Mouse (Mus musculus) layer of hippocampus, adult 8-10 months (tissue): ENCODE measurements at regions not wholly inside any gene's neighbourhood (a gene's known extent, or its start where the extent isn't known, plus 50 kb on each side); places are given as distances from the start of the nearest gene placed in this dataset.

Experiments used
- DNase-seq, 2 experiments: peaks; one replicate each; pipeline ENCODE4 v3.0.0; 2022; ENCODE audit warnings: low spot score in 2 of 2

DNA sequence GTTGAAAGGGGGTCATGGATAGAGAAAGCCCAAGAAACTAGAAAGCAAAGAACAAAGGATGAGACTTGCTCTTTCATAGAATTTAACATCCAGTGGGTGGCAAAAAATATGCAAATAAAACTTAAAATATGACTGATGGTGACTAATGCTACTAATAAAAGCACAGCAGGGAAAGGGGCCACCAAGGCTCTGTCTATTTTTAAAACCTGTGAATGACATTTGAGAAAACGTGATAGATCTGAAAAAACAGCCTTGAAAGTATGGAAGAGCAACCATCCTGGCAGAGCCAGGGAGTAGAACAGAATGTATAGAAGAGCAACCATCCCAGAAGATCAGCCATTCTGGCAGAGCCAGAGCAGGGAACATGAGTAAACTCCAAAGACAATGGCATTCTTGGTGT lies 91.9 kb upstream of the Hs3st1 start:
- DNase-seq: no peak

DNA sequence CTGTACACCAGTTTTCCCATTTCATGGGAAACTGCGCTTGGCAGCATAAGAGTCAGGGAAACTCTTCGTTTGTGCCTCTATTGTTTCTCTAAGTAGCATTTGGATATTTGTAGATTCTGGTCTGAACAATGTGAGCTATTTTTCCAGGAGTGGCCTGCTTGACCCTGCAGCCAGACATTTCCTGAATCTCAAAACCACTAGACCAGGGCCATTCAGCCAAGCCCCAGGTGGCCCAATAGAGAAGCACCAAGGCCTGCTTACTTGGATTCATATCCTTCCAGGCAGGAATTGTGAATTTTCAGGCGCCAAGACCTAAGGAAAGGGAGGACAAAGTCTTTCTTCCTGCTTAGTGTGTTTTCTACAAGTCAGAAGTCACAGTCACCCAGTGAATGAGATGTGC lies 85.9 kb upstream of the Hs3st1 start:
- no peak for DNase-seq

DNA sequence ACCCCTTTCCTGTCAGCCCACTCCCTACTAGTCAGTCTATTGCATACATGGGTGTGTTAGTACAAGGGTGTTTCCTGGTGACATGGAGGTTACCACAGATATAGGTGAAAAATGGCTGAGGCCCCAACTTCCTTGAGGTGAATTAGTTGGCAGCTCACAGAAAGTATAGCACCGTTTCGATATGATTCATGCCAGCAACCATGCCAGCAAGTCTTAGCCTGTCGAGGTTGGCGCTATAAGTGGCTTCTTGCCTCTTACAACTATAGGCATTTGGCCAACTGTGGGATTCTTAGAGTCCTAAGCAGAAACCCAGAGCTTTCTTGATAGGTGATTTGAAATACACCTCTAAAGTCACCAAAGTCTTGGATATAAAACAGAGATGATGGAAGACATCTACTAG lies 85.3 kb upstream of the Hs3st1 start:
- no peak for DNase-seq

DNA sequence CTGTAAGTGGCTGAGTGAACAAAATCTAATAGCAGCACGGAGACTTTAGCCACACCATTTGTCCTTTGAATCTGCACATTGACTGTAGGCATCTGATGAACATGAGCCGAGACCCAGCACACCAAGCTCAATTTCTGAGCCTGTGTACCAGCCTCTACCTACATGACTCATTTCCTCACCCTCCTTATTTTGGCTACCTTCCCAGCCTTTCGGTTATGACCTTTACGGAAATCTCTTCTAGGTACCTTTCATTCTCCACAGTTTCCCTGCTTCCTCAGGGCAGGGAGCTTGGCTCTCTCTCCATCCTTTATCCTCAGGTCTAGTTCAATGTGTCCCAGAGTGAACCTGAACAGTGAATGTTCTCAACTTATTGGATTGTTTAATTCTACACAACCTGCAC lies 77.3 kb upstream of the Hs3st1 start:
- no peak for DNase-seq

DNA sequence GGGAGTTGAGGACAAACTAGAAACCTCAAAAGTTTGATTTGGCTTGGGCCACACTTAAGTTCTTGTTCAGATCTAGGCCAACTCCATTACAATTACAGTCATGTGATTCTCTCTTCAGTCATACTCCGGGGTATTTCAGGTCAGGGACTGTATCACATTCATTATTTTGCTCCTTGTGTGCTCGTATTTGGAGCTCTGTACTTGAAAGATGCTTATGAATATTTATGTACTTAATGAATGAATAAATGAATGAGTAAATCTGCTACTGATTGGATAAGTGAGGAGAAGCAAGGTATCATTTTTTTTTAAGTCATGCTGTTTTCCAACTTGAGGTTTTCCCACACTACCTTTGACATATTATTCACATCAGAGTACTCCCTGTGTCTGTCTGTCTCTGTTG lies 69.4 kb upstream of the Hs3st1 start:
- DNase-seq: no peak

DNA sequence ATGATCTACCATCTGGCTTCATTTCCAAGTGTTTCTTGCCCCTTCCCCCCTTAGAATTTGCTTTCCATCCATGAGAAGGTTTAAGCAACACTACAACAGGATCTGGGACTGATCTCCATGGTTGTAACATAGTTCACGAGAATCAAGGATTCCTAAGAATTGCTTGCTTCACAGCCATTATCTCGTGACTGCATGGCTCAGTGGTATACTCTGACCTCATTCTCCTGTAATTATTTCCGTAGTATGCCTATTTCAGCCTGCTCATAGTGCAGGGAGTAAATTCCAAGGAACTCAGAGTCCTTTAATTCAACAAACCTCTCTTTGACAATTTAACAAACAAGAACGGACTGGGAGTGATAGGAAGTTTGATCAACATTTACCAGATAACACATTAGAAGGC lies 51.4 kb upstream of the Hs3st1 start:
- no peak for DNase-seq
